Mouse (Mus musculus): ENCODE data around the gene Capn12. TPM values are rescaled to one million over a fixed set of nuclear protein-coding genes. Genes with fewer than 3 reads are reported as not detected.
A peak's percentile ranks its signal among the peaks of the same experiment; 100 is the strongest.

Capn12 gene
- total RNA-seq, 2 experiments from 2014 or later = 0.27 to 0.36 TPM

GRCm38 (mm10) chr7:28916491-28916890, 35.3 kb downstream of the Capn12 start:
- intact Hi-C loops (cut with DNase I) = no loop called here

GRCm38 (mm10) chr7:28917503-28918426, 36.5 kb downstream of the Capn12 start:
- intact Hi-C loops (cut with DNase I) = no loop called here
- peak; percentile 65 to 68 for DNase-seq

More at GRCm38 (mm10) chr7:28916491-28916890, 35.3 kb downstream of the Capn12 start:
- DNase-seq = no peak

GRCm38 (mm10) chr7:28918540-28918939, 37.3 kb downstream of the Capn12 start:
- intact Hi-C loops (cut with DNase I) = no loop called here
- no peak for DNase-seq

- DNase-seq = peak; percentile 87 to 89
Measured at GRCm38 (mm10) chr7:28919815-28920214, 38.6 kb downstream of the Capn12 start.

GRCm38 (mm10) chr7:28921178-28921577, 40.0 kb downstream of the Capn12 start:
- intact Hi-C loops (cut with DNase I) = loop anchor here (5.0 kb wide), 1 partner anchor 36 kb away; no protein-coding TSS in a partner anchor
- DNase-seq = no peak

More at GRCm38 (mm10) chr7:28919815-28920214, 38.6 kb downstream of the Capn12 start:
- intact Hi-C loops (cut with DNase I) = loop anchor here (5.0 kb wide), 1 partner anchor 37 kb away; no protein-coding TSS in a partner anchor

- intact Hi-C loops (cut with DNase I) = loop anchor here (5.0 kb wide), 1 partner anchor 35 kb away; no protein-coding TSS in a partner anchor
- no peak for DNase-seq
Measured at GRCm38 (mm10) chr7:28921722-28922465, 40.7 kb downstream of the Capn12 start.

- no peak for DNase-seq
- intact Hi-C loops (cut with DNase I) = loop anchor here (5.0 kb wide), 1 partner anchor 35 kb away; no protein-coding TSS in a partner anchor
Measured at GRCm38 (mm10) chr7:28922606-28923005, 41.4 kb downstream of the Capn12 start.

- intact Hi-C loops (cut with DNase I) = loop anchor here (5.0 kb wide), 1 partner anchor 33 kb away; no protein-coding TSS in a partner anchor
- peak; percentile 44 to 45 for DNase-seq
Measured at GRCm38 (mm10) chr7:28923865-28924291, 42.7 kb downstream of the Capn12 start.

- no peak for DNase-seq
- intact Hi-C loops (cut with DNase I) = loop anchor here (5.0 kb wide), 1 partner anchor 32 kb away; no protein-coding TSS in a partner anchor
Measured at GRCm38 (mm10) chr7:28924802-28925201, 43.6 kb downstream of the Capn12 start.

GRCm38 (mm10) chr7:28925317-28925716, 44.1 kb downstream of the Capn12 start:
- peak; percentile 69 to 77 for DNase-seq
- intact Hi-C loops (cut with DNase I) = no loop called here

GRCm38 (mm10) chr7:28926172-28926571, 45.0 kb downstream of the Capn12 start:
- DNase-seq = no peak
- intact Hi-C loops (cut with DNase I) = no loop called here

- intact Hi-C loops (cut with DNase I) = no loop called here
- no peak for DNase-seq
Measured at GRCm38 (mm10) chr7:28929381-28929780, 48.2 kb downstream of the Capn12 start.

GRCm38 (mm10) chr7:28930320-28931031, 49.3 kb downstream of the Capn12 start:
- no peak for DNase-seq
- intact Hi-C loops (cut with DNase I) = no loop called here

GRCm38 (mm10) chr7:28931032-28931694, 49.9 kb downstream of the Capn12 start:
- intact Hi-C loops (cut with DNase I) = no loop called here
- no peak for DNase-seq

- no peak for DNase-seq
- intact Hi-C loops (cut with DNase I) = no loop called here
Measured at GRCm38 (mm10) chr7:28931695-28932039, 50.4 kb downstream of the Capn12 start.

GRCm38 (mm10) chr7:28932421-28933041, 51.3 kb downstream of the Capn12 start:
- DNase-seq = peak; percentile 50 to 52
- intact Hi-C loops (cut with DNase I) = no loop called here

GRCm38 (mm10) chr7:28933825-28934224, 52.6 kb downstream of the Capn12 start:
- no peak for DNase-seq
- intact Hi-C loops (cut with DNase I) = no loop called here

- intact Hi-C loops (cut with DNase I) = no loop called here
- no peak for DNase-seq
Measured at GRCm38 (mm10) chr7:28936787-28937186, 55.6 kb downstream of the Capn12 start.

- no peak for DNase-seq
- intact Hi-C loops (cut with DNase I) = loop anchor here (2.0 kb wide), 1 partner anchor 34 kb away; no protein-coding TSS in a partner anchor
Measured at GRCm38 (mm10) chr7:28938654-28939053, 57.4 kb downstream of the Capn12 start.
